Mouse (Mus musculus) ES-CJ7 (cell line): ENCODE measurements around the gene Ldlrad1.

Experiments used
- DNase-seq: peaks from one replicate; pipeline ENCODE4 v3.0.0; 2011; ENCODE audit warnings: low read depth, low spot score

The Ldlrad1 gene

GRCm38 (mm10) chr4:107211465-107211864, 2.5 kb downstream of the Ldlrad1 start:
- DNase-seq = no peak

DNA sequence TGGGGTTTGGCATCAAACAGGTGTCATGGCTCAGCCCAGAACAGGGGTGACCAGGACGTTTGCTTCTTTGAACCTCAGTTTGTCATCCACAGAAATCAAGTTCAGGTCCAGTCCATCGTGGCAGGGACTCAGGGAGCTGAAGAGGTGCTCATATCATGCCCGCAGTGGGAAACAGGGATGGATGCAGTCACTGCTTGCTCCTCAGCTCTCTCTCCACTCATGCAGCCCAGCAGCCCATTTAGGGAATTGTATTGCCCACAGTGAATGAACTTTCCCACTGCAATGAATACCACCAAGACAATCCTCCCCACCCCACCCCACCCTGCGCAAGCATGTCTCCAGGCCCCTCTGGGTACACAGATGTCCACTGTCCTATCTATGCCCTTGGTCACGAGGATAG, 3.0 kb downstream of the Ldlrad1 start:
- no peak for DNase-seq

GRCm38 (mm10) chr4:107213279-107214011, 4.5 kb downstream of the Ldlrad1 start:
- no peak for DNase-seq

DNA sequence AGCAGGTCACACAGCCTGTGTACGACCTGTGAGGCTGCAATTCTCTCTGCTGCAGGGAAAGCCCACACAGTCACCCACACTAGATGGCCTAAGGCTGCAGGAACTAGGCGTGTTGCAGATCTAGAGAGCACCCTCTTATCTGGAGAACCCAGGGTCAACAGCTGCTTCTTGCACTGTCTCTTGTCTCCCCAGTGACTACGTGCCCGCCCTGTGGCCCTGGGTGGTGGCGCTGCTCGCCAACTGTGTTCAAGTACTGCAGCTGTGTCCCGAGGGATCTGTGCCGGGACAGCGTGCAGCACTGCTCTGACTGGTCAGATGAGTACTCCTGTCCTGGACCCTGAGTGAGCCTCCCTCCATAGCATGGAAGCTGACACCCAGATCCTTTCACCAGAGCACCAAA, 8.6 kb downstream of the Ldlrad1 start:
- DNase-seq = no peak

DNA sequence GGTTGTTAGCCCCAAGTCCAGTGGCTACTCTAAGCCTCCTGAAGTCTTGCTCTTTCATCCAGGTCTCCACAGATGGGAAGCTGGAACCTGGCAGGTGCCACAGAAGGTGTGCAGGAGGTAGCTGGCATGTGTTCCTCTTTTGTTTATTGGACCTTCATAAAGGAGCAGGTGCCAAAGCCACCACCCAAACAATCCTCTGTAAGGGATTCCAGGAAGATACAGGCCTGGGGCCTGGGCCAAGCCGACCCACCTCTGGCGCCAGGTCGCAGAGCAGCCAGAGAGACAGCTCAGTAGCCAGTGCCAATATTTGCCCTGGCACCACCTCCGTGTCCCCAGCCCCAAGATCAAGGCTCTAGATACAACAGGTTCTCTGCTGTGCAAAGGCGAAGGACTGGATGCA, 12.5 kb downstream of the Ldlrad1 start:
- DNase-seq = no peak

DNA sequence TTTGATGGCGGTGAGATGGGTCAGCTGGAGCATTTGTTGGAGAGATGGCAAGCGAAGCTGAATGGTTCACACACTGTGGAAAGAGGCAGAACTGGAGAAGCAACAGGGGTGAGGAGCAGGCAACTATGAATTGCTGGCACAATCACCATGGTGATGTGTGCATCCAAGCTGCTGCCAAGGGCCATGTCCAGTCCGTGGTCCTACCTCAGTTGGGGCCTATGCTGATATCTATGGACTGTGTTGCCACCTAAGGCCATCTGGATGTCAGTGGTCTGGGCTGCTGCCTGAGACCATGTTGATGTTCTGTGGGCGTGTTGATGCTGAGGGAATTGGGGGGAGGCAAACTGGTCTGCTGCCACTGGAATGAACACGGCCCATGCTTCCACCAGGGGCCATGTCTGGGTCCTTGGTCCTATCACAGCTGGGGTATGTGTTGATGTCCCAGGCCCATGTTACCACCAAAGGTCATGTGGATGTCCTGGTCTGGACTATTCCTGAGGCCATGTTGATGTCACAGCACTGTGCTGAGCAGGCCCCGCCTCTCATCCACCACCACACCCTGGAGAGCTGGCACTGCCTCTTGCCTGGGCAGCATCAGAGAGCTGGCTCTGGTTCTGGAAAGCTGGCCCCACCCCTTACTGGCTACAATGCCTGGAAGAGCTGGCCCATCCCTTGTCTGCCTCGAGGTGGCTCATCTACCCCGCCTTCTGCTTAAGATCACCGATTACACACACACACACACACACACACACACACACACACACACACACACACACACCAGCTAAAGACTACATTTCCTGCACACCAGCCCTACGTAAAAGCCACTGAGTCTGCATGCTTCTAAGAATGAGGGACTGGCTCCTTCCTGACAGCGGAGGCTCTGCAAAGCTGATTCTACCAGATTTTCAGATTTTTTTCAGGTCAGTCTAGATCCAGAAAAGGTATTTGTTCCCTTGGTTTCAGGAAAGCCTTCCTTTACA, 14.5 kb downstream of the Ldlrad1 start:
- DNase-seq = no peak

DNA sequence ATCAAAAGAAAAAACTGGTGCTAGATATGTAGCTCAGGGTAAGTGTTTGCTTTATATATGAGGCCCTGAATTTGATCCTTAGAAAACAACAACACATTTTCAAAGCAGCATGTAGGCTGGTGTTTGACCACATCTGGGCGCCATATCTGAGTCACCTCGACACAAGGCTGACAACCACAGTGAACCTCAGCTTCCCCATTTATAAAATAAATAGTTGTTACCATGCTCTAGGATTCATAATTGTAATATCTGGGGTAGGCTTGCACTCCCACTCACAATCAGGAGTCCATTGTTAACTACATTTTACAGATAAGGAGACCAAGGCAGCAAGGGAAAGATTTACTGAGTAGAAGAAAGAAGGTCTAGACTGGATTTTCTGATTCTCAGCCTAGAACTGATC, 17.3 kb downstream of the Ldlrad1 start:
- no peak for DNase-seq

DNA sequence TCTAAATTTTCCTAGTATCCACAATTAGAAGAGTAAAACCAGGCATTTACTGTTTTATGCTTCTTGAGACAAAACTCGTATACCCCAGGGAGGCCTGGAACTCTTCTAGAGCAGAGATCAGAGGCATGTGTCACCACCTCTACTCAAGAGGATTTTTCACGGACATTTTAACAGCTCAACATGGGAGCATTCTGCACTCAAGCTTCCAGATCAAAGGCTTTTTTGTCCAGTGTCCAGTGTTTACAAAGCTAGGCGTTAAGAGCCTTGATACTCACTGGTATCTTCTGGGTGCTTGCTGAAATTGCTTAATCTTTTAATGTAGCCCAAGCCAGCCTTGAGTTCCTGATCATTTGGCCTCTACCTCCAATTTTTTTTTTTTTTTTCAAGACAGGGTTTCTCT, 23.2 kb downstream of the Ldlrad1 start:
- DNase-seq = no peak

- no peak for DNase-seq
Observed at GRCm38 (mm10) chr4:107238253-107238652, 29.3 kb downstream of the Ldlrad1 start.

DNA sequence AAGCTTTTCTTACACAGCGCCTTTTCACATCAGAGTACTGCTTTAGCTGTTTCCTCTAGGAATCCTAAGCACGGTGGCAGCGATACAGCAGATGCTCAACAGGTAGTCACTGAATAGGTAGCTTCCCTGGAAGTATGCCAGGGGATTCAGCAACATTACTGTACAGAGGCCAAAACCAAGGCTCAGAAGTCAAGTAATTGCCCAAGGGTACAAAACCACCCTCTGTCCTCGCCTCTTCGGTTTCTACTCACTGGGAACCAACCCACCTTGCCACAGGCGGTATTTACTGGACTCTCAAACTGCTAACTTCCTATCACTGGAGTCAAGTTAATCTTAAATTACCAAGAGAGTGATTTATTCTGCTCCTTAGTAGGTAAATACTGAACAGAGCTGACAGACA, 31.2 kb downstream of the Ldlrad1 start:
- no peak for DNase-seq

- DNase-seq = no peak
Observed at GRCm38 (mm10) chr4:107243365-107244333, 34.7 kb downstream of the Ldlrad1 start.

GRCm38 (mm10) chr4:107245368-107245767, 36.4 kb downstream of the Ldlrad1 start:
- DNase-seq = no peak

DNA sequence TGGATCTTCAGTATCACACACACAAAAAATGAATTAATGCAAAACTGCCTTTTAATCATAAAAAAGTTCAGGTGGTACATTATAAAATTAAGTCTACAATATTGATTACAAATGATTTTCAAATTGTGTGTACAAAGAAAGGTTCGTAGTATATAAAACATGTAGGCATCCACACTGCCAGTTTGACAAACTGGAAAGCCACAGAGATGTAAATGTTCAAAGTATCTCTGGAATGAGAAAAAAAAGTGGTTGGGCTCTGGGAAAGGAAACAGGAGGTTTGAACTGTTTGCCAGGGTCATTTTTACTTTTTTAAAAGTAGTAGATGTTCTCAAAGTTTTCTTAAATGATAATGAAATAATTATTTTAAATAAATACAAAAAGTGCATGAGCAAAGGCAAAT, 37.1 kb downstream of the Ldlrad1 start:
- no peak for DNase-seq

GRCm38 (mm10) chr4:107247110-107247509, 38.1 kb downstream of the Ldlrad1 start:
- DNase-seq = no peak

DNA sequence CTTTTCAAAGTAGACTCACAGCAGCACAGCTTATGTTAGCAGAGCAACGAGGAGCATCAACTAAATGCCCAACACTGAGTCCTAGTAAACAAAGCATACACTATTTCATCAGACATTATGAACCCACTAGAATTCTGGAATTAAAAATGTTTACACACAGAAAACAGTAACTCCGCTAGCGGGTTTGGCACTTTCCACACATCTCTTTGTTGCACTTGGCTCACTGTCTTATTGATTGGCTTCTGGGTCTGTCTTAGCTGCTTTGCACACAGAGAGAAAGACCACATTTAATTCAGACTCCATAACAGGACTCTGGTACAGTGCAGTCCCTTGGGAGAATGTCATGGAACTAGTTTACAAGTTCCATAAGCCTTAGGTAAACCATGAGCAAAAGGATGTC, 39.1 kb downstream of the Ldlrad1 start:
- DNase-seq = no peak

GRCm38 (mm10) chr4:107249471-107249870, 40.5 kb downstream of the Ldlrad1 start:
- DNase-seq = no peak

DNA sequence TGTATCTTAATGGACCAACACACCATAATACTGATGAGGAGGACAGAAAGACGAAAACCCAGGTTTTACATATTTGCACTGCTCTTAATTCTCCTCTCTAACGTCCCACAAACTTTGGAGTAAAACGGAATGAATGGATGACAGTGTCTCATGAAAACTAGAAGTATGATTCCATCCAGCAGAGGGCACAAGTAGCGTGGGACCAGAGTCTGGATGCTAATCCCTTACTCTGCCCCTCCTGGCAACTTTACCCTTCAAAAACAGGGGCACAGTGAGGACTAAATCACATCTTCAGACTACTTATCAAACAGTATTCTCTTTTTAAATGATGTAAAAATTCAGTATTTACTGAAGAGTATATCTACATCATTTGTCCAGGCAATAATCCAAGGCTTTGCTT, 41.5 kb downstream of the Ldlrad1 start:
- peak; percentile 47 for DNase-seq

DNA sequence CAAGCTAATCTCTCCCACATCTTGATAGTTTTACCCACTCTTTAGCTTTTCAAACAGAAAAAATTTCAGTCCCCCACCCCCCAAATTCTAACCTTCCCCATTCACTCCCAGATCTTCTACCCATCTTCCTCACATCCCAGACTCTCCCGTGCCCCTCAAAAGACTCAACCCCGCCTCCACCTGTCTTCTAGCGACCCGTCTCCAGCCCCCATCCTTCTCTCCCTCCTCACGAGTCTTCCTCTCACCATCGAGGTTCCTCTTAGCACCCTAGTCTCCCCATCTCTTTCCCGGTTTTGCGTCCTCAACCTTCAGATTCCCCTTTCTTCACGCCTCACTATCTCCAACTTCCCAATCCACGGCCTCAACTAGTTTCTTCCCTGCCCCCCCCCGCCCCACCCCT, 43.5 kb downstream of the Ldlrad1 start:
- no peak for DNase-seq

GRCm38 (mm10) chr4:107253125-107254091, 44.4 kb downstream of the Ldlrad1 start, which contains the start of the genes Lrrc42 and Hspb11:
Lrrc42 (minus strand) TSS chr4:107253532.
Hspb11 (plus strand) TSS chr4:107253593.
- DNase-seq = peak; percentile 95

- DNase-seq = no peak
Observed at GRCm38 (mm10) chr4:107254414-107254813, 45.4 kb downstream of the Ldlrad1 start.
